Mouse (Mus musculus): ENCODE data around the gene Tlr9. TPM values are rescaled to one million over a fixed set of nuclear protein-coding genes. Genes with fewer than 3 reads are reported as not detected.

Gene Tlr9
- polyA plus RNA-seq, 1 experiment from 2014 or later = 0.09 TPM

DNA sequence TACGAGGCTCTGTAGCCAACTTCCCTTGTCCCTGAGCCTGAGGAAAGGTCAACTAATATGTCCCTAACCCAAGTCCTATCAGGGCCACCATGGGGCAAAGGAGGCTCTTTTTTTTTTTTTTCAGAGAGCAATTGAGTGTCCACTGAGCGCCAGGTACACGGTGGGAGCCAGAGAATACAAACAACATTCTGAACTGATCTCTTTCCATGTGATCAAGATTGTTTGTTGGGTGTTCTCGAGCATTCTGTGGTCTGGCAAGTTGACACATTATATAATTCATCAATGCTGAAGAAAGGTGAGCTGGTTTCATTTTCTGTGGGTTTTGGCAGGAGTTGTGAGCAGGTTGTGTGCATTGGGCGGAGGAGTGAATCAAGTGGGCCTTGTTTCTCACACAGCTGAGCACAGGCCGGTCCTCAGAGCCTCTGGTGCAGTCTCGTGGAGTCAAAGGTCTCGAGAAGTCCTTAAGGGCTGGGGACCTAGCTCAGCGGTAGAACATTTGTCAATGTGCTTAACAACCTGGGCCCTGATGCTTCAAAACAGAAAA, 41.1 kb downstream of the Tlr9 start:
- ATAC-seq (ENCODE audit: insufficient read depth, low FRiP score) = no peak
- no peak overlapping the region for H3K9ac ChIP-seq (ENCODE audit: low read length)
- WGBS = 78% methylated on average over 9 of the region's 9 CpGs
- H3K36me3 ChIP-seq (ENCODE audit: control insufficient read depth, insufficient read depth, low read length) = no peaks in the 10 kb centered on the region
- no peaks in the 10 kb centered on the region for H3K27me3 ChIP-seq (ENCODE audit: control insufficient read depth, insufficient read depth, low read length)
- H3K9me3 ChIP-seq (replicated peaks; ENCODE audit: control insufficient read depth, low read length) = no peaks in the 10 kb centered on the region
- H3K4me2 ChIP-seq (ENCODE audit: low read depth, low read length) = no peak overlapping the region
- H3K27ac ChIP-seq (ENCODE audit: low read length) = no peak overlapping the region
- H3K4me1 ChIP-seq (ENCODE audit: control insufficient read depth, insufficient read depth, low read length) = peaks cover 3% of the 10 kb centered on the region
- H3K4me3 ChIP-seq (replicated peaks; ENCODE audit: low read length) = no peak overlapping the region

DNA sequence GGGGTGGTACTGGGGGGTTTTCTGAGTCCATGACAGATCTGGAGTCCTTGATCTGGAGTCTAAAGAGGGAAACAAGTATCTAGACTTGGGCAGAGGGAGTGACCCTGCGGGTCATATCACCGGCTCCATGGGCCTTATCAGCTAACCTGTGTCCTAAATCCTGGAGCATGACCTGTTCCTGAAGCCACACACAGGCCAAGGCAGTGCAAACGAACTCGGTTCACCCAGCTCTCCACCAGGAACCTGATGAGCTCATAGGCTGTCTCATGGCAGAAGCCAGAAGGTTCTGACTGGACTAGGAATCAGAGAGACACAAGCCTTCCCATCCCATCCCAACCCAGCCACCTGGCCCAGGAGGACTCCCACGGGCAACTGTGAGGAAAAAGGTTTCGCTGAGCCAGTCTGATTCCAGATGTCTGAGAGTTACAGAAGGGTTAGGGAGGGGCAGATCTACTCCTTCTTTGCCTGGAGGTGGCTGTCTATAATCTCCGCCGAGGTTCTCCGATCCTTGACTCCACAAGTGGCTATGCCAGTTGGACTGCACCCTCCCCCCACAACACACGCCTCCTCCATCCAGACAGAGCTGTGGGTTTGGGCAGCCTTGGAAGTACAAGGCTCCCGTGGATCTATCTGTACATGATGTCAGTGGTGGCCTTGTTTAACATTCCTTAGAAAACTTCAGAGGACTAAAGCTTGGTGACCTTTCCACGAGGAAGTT, 43.1 kb downstream of the Tlr9 start:
- Histone ChIP-seq H3K4me1 (ENCODE audit: control insufficient read depth, insufficient read depth, low read length) (peaks cover 19% of the 10 kb centered on the region), H3K4me3 (replicated peaks; ENCODE audit: low read length) (no peak overlapping the region), H3K4me2 (ENCODE audit: low read depth, low read length) (no peak overlapping the region), H3K36me3 (ENCODE audit: control insufficient read depth, insufficient read depth, low read length) (no peaks in the 10 kb centered on the region), H3K9ac (ENCODE audit: low read length) (no peak overlapping the region), H3K27me3 (ENCODE audit: control insufficient read depth, insufficient read depth, low read length) (no peaks in the 10 kb centered on the region), H3K9me3 (replicated peaks; ENCODE audit: control insufficient read depth, low read length) (no peaks in the 10 kb centered on the region), H3K27ac (ENCODE audit: low read length) (no peak overlapping the region)
- WGBS = 62% methylated on average over 12 of the region's 12 CpGs
- ATAC-seq (ENCODE audit: insufficient read depth, low FRiP score) = no peak

DNA sequence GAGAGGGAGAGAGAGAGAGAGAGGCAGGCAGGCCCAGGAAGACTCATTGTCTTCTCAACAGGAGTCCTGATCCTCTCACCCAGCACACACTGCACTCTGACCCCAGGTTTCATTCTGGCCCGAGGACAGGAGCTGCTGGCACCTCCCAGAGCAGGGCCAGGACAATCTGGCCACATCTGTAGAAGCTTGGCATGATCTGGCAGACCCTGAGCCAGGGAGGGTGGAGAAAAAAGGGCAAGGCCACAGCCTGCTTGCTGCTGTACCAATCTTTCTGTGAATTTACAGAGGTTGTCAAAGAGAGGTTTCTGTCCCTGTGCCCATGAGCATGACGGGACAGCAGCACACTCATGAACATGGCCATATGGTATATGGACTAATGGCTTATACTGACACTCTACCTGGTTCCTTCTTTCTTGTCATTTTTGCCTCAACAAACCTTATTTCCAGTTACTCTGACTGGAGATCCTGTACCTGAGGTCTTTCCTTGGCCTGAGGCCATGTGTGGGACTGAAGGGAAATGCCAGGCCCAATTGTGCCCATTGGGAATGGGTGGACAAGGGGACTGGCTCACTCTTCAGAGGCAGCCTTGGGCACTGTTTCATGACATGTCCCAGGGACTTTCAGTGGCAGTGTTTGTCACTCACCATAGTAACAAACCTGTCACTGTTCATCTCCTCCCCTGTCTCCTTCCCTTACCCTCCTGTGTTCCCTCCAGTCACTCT, 44.7 kb downstream of the Tlr9 start:
- Histone ChIP-seq H3K9ac (ENCODE audit: low read length) (no peak overlapping the region), H3K4me2 (ENCODE audit: low read depth, low read length) (no peak overlapping the region), H3K4me3 (replicated peaks; ENCODE audit: low read length) (no peak overlapping the region), H3K27ac (ENCODE audit: low read length) (no peak overlapping the region), H3K36me3 (ENCODE audit: control insufficient read depth, insufficient read depth, low read length) (no peaks in the 10 kb centered on the region), H3K4me1 (ENCODE audit: control insufficient read depth, insufficient read depth, low read length) (peaks cover 19% of the 10 kb centered on the region), H3K9me3 (replicated peaks; ENCODE audit: control insufficient read depth, low read length) (no peaks in the 10 kb centered on the region), H3K27me3 (ENCODE audit: control insufficient read depth, insufficient read depth, low read length) (no peaks in the 10 kb centered on the region)
- ATAC-seq (ENCODE audit: insufficient read depth, low FRiP score) = no peak
- 64% methylated on average over 2 of the region's 2 CpGs for WGBS

DNA sequence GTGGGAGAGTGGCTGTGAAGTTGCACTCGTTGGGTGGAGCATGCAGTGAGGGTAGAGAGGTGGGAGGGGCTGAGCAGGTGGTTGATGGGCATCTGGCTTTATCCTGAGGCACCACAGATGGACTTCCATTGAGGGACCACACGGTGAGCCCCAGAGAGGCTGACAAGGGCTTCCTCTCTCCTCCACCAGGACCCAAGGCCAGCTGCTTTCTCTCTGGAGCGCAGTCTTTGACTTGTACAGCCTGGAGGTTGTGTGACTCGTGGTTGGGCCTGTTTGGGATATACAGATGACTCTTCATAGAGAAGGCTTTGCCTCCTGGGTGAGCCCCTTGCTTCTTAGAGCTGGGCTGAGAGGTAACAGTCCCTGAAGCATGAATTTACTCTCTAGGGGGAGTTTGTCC, 46.0 kb downstream of the Tlr9 start:
- WGBS = 31% methylated on average over 4 of the region's 4 CpGs
- peaks cover 19% of the 10 kb centered on the region for H3K4me1 ChIP-seq (ENCODE audit: control insufficient read depth, insufficient read depth, low read length)
- no peak for ATAC-seq (ENCODE audit: insufficient read depth, low FRiP score)
- H3K36me3 ChIP-seq (ENCODE audit: control insufficient read depth, insufficient read depth, low read length) = no peaks in the 10 kb centered on the region
- H3K9me3 ChIP-seq (replicated peaks; ENCODE audit: control insufficient read depth, low read length) = no peaks in the 10 kb centered on the region
- peak overlapping the region; percentile 35; the same call in 1 of the 2 replicates for H3K27ac ChIP-seq (ENCODE audit: low read length)
- H3K9ac ChIP-seq (ENCODE audit: low read length) = no peak overlapping the region
- H3K4me3 ChIP-seq (replicated peaks; ENCODE audit: low read length) = no peak overlapping the region
- H3K27me3 ChIP-seq (ENCODE audit: control insufficient read depth, insufficient read depth, low read length) = no peaks in the 10 kb centered on the region
- no peak overlapping the region for H3K4me2 ChIP-seq (ENCODE audit: low read depth, low read length)

DNA sequence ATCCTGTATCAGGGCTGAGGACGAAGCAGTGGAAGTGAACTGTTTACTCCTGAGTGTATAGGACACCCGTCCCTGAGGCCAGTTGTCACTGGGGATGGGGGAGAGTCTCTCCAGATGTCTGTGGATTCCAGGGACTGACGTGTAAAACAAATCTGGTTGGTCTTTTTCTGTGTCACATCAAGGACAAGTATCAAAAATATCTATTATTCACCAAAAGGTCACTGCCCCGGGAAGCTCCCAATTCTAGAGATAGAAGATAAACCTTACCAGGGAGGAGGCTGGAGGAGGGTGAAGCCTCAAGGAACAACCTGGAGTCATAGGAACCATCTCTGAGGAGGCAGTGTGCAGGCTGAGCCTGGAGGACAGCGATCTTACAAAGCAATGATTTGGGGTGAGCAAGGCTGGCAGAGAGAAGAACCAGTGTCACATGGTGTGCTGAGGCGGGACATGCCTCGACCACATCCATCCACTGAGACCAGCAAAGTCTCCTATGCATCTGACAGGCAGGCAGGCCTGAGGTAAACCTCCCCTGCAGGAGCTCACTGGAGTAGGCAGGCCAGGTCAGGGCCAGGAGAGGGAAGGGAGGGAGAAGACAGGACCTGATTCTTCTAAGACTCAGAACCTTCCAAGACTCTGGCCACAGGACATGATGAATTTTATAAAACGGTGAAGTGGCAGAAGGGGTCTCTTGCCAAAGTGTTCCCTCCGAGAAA, 46.8 kb downstream of the Tlr9 start:
- no peaks in the 10 kb centered on the region for H3K9me3 ChIP-seq (replicated peaks; ENCODE audit: control insufficient read depth, low read length)
- no peaks in the 10 kb centered on the region for H3K27me3 ChIP-seq (ENCODE audit: control insufficient read depth, insufficient read depth, low read length)
- 0 out of 2 replicates have a peak overlapping the region, but pooled peaks have one; percentile 35 for H3K27ac ChIP-seq (ENCODE audit: low read length)
- peaks cover 19% of the 10 kb centered on the region for H3K4me1 ChIP-seq (ENCODE audit: control insufficient read depth, insufficient read depth, low read length)
- WGBS = 49% methylated on average over 9 of the region's 9 CpGs
- H3K4me2 ChIP-seq (ENCODE audit: low read depth, low read length) = no peak overlapping the region
- H3K9ac ChIP-seq (ENCODE audit: low read length) = no peak overlapping the region
- no peak overlapping the region for H3K4me3 ChIP-seq (replicated peaks; ENCODE audit: low read length)
- peak; percentile 34; the same call in 1 of the 2 replicates for ATAC-seq (ENCODE audit: insufficient read depth, low FRiP score)
- H3K36me3 ChIP-seq (ENCODE audit: control insufficient read depth, insufficient read depth, low read length) = no peaks in the 10 kb centered on the region

DNA sequence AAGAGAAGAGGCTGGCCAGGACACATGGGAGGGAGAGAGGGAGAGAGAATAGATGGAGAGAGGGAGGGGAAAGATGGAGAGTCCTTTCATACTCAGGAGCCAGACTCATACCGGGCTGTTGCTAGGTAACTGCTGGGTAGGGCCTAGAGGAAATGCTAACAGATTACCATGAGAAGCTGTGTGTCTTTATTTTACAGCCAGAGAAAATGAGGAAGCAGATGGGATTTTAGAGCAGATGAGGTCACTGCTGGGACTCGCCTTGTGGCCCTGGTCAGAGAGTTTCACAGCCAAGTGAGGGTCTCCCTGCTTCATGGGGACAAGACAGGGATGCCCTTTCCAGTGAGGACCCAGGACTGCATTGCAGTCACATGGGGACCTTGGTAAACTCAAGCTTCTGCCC, 47.5 kb downstream of the Tlr9 start:
- WGBS = 13% methylated on average over 2 of the region's 2 CpGs
- no peak overlapping the region for H3K27ac ChIP-seq (ENCODE audit: low read length)
- peak; percentile 62; the same call in 1 of the 2 replicates for ATAC-seq (ENCODE audit: insufficient read depth, low FRiP score)

DNA sequence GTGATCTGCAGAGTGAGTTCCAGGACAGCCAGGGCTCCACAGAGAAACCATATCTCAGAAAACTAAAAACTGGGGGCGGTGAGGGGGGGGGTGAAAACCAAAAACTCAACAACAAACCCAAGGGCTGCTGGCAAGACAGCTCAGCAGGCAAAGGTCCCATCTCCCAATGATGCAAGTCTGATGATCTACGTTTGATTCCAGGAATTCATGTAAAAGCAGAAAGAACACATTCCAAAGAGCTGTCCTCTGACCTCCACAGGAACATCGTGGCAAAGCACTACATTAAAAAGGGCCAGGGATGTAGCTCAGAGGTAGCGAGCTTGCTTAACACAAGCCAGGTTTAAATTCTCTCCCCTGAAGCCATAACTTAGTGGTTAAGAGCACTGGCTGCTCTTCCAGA, 48.3 kb downstream of the Tlr9 start:
- no peaks in the 10 kb centered on the region for H3K9me3 ChIP-seq (replicated peaks; ENCODE audit: control insufficient read depth, low read length)
- peaks cover 18% of the 10 kb centered on the region for H3K4me1 ChIP-seq (ENCODE audit: control insufficient read depth, insufficient read depth, low read length)
- no peaks in the 10 kb centered on the region for H3K36me3 ChIP-seq (ENCODE audit: control insufficient read depth, insufficient read depth, low read length)
- ATAC-seq (ENCODE audit: insufficient read depth, low FRiP score) = no peak
- no peak overlapping the region for H3K4me2 ChIP-seq (ENCODE audit: low read depth, low read length)
- H3K27me3 ChIP-seq (ENCODE audit: control insufficient read depth, insufficient read depth, low read length) = no peaks in the 10 kb centered on the region
- no peak overlapping the region for H3K27ac ChIP-seq (ENCODE audit: low read length)
- H3K9ac ChIP-seq (ENCODE audit: low read length) = no peak overlapping the region
- no peak overlapping the region for H3K4me3 ChIP-seq (replicated peaks; ENCODE audit: low read length)
- WGBS = 72% methylated on average over 4 of the region's 4 CpGs

More for the DNA sequence above, 47.5 kb downstream of the Tlr9 start:
- Histone ChIP-seq H3K4me2 (ENCODE audit: low read depth, low read length) (no peak overlapping the region), H3K4me3 (replicated peaks; ENCODE audit: low read length) (no peak overlapping the region), H3K9me3 (replicated peaks; ENCODE audit: control insufficient read depth, low read length) (no peaks in the 10 kb centered on the region), H3K27me3 (ENCODE audit: control insufficient read depth, insufficient read depth, low read length) (no peaks in the 10 kb centered on the region), H3K4me1 (ENCODE audit: control insufficient read depth, insufficient read depth, low read length) (peaks cover 19% of the 10 kb centered on the region), H3K9ac (ENCODE audit: low read length) (no peak overlapping the region), H3K36me3 (ENCODE audit: control insufficient read depth, insufficient read depth, low read length) (no peaks in the 10 kb centered on the region)

DNA sequence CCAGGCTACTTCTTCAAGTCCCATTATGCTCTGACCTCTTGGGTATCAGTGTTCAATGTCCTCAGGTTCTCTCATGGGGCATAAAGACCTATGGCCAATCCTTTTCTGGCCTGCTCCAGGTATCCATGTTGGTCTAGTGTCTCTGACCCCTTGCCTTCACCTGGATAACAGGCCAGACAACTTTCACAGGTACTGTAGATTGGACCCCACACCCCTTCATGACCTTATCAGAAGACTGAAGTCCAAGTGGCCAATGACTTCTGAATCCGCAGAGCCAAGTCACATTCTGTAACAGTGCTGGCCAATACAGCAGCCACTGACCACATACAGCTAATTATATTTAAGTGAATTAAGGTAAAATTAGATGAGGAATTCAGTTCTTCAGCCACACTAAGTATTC, 49.9 kb downstream of the Tlr9 start:
- H3K9me3 ChIP-seq (replicated peaks; ENCODE audit: control insufficient read depth, low read length) = no peaks in the 10 kb centered on the region
- no peak overlapping the region for H3K4me2 ChIP-seq (ENCODE audit: low read depth, low read length)
- WGBS = 98% methylated on average over 1 of the region's 1 CpGs
- ATAC-seq (ENCODE audit: insufficient read depth, low FRiP score) = no peak
- H3K4me1 ChIP-seq (ENCODE audit: control insufficient read depth, insufficient read depth, low read length) = peaks cover 17% of the 10 kb centered on the region
- no peak overlapping the region for H3K27ac ChIP-seq (ENCODE audit: low read length)
- no peak overlapping the region for H3K4me3 ChIP-seq (replicated peaks; ENCODE audit: low read length)
- H3K9ac ChIP-seq (ENCODE audit: low read length) = no peak overlapping the region
- no peaks in the 10 kb centered on the region for H3K27me3 ChIP-seq (ENCODE audit: control insufficient read depth, insufficient read depth, low read length)
- H3K36me3 ChIP-seq (ENCODE audit: control insufficient read depth, insufficient read depth, low read length) = no peaks in the 10 kb centered on the region

DNA sequence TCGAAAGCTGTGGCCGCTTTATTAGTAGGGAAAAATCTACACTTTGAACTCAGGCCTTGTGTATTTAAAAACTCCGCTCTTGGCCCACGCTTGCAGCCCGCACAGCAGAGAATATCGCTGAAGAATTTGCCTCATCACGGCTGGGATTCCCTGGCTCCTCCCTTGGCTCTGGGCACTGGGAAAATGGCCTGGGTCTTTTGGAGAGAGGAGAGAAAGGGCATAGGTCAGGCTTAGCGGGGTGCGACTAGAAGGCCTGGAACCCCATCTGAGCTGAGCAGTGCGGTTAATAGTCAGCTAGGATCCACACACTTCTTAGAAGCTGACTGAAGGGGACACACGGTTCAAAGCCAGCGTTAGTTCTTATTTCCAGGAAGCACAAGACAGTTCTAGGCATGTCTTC, 50.9 kb downstream of the Tlr9 start:
- no peaks in the 10 kb centered on the region for H3K9me3 ChIP-seq (replicated peaks; ENCODE audit: control insufficient read depth, low read length)

More for the DNA sequence above, 50.9 kb downstream of the Tlr9 start:
- ATAC-seq (ENCODE audit: insufficient read depth, low FRiP score) = no peak
- Histone ChIP-seq H3K4me3 (replicated peaks; ENCODE audit: low read length) (no peak overlapping the region), H3K27ac (ENCODE audit: low read length) (no peak overlapping the region), H3K9ac (ENCODE audit: low read length) (no peak overlapping the region), H3K36me3 (ENCODE audit: control insufficient read depth, insufficient read depth, low read length) (no peaks in the 10 kb centered on the region), H3K27me3 (ENCODE audit: control insufficient read depth, insufficient read depth, low read length) (no peaks in the 10 kb centered on the region), H3K4me1 (ENCODE audit: control insufficient read depth, insufficient read depth, low read length) (peaks cover 17% of the 10 kb centered on the region), H3K4me2 (ENCODE audit: low read depth, low read length) (no peak overlapping the region)
- 86% methylated on average over 12 of the region's 12 CpGs for WGBS
